Mouse (Mus musculus): Measurements from ENCODE around the gene Nmi. TPM values are rescaled to one million over a fixed set of nuclear protein-coding genes. Genes with fewer than 3 reads are reported as not detected.

Gene Nmi
- total RNA-seq, 2 experiments from 2014 or later: 16.8 to 59.3 TPM

DNA sequence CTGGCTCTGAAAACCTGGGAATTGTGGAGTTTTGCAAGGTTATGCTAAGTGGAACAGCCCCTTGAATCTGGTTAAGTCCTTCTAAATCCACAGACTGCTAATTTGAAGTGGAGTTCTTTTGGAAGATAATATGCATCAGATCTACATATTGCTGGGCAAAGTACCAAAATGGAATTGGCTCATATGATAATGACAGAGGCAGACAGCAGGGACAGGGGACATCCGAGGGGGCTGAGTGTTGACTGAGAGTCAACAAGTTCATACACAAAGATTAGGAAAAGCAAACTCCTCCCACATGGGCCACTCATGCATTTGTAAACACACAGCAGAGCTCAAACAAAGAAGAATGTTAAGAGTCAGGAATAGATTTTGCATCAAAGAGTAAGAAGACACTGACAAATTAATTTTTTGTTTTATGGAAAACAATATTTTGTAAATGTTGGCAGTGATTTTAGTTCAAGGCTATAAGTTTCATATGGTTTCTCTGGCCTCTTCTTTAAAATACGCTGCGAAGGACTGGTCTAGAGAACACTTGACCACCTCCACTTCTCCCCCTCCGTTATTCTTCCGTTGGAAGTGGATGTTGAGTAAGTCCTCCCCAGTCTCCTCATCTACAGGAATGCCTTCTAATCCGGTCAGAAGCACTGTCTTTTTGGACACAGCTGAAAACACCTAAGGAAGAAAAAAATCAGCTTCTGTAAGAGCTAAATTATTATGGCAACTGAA is 25.0 kb downstream of the Nmi start:
- no peak for ATAC-seq (replicated peaks; ENCODE audit: poor library complexity, severe bottlenecking)

DNA sequence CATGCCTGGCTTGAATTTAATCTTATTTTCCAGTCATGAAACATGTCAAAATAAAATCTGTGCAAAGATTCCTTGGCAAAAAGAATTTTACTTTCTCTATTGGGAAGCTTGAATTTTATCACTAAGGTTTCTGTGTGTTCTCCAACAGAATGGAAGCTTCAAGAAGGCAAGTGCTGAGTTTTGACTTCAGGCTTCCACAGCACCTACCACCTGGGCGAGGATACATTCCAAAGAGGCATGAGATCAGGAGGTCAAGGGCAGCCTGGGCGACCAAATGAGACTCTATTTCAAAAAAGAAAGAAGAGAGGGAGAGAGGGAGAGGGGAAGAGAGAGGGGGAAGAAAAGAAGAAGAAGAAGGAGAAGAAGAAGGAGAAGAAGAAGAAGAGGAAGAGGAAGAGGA is 27.5 kb downstream of the Nmi start:
- no peak for ATAC-seq (replicated peaks; ENCODE audit: poor library complexity, severe bottlenecking)

GRCm38 (mm10) chr2:51941832-51942231 is 31.5 kb downstream of the Nmi start:
- no peak for ATAC-seq (replicated peaks; ENCODE audit: poor library complexity, severe bottlenecking)

DNA sequence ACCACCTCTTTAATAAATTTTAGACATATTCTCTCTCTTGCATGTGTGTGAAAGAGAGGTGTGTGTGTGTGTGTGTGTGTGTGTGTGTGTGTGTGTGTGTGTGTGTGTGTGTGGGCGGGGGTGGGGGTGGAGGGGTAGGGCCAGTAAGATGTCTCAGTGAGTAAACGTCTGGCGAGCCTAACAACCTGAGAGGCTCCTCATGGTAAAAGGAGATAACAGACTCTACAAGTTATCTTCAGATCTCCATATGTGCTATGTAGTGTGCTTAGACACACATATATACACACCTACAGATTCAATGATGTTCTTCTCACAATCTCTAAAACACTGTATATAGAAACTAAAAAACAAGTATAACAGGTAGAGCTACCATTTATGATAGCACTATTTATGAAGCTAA is 34.5 kb downstream of the Nmi start:
- no peak for ATAC-seq (replicated peaks; ENCODE audit: poor library complexity, severe bottlenecking)

- no peak for ATAC-seq (replicated peaks; ENCODE audit: poor library complexity, severe bottlenecking)
Observed at GRCm38 (mm10) chr2:51937004-51937403, 36.3 kb downstream of the Nmi start.

- no peak for ATAC-seq (replicated peaks; ENCODE audit: poor library complexity, severe bottlenecking)
Observed at GRCm38 (mm10) chr2:51936585-51936984, 36.7 kb downstream of the Nmi start.

GRCm38 (mm10) chr2:51935921-51936320 is 37.4 kb downstream of the Nmi start:
- ATAC-seq (replicated peaks; ENCODE audit: poor library complexity, severe bottlenecking): no peak

DNA sequence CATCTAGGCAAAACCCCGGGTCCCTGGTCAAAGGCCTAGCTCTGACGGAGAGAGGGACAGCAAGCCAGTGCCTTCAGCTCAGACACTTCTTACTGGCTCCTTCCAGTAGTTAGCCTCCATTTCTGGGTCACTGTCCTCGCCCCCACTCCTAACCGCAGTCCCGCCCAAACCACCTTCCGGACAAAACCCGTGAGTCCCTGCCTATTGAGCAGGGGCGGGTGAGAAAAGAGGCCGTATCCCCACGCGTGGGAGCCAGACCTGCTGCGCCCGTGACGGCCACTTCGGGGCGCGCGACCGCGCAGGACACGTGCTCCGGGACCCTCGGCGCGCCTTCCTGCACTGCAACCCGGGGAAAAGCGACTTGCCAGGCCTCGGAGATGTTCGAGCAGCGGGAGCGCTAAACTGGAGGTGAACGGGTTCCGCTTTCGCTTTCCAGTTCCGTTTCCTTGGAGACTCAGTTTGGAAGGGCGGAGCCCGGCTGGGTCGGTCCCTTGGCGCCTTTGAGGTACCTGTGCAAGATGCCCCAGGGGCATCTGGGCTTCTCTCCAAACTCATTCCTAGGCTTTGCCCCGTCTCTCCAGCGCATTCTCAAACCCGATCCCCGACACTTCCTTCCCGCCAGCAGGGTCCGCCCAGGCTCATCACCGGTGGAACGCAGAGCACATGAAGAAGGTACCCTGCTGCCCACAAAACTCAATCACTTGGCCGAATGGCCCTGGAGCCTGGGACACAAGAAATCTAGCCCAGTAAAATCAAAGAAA is 38.5 kb downstream of the Nmi start, which contains the start of gene Rbm43:
Gene Rbm43 (minus strand): TSS at position 590 of the 761 bp plus-strand sequence.
- peak; percentile 81 for ATAC-seq (replicated peaks; ENCODE audit: poor library complexity, severe bottlenecking)

DNA sequence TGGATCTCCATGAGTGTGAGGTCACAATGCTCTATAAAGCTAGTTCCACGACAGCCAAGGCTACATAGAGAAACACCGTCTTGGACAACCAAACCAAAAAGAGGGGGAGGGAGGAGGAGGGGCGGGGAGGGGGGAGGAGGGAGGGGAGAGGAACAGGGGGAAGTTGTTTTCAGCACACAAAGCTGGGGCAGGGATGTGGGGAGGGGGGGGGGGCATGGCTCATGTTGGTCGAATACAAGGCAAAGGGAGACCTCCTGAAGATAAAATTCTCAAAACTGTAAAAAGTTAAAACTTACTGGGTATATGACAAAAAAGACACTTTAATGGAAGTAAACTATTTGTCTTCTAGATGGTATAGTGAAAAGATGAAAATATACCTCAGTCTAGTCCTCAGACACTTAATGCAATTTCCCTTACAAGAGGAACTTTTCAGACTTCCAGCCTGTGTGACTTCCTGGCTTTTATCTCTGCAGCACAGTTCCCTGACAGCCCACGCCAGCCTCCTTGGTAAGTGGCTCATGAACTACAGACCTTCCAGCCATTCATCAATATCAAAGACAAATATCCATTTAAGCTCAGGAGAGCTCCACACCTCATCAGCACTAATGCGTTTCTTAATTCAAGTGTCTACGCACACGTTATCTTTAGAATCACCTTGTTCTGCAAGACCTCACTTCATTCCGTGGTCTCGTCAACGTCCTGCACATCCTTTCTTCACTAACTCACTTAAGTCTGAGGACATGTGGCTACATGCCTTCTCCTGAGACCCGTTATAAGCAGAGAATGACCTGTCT is 39.8 kb downstream of the Nmi start:
- 0 out of 2 replicates have a peak, but pooled peaks have one; percentile 14 for ATAC-seq (replicated peaks; ENCODE audit: poor library complexity, severe bottlenecking)

DNA sequence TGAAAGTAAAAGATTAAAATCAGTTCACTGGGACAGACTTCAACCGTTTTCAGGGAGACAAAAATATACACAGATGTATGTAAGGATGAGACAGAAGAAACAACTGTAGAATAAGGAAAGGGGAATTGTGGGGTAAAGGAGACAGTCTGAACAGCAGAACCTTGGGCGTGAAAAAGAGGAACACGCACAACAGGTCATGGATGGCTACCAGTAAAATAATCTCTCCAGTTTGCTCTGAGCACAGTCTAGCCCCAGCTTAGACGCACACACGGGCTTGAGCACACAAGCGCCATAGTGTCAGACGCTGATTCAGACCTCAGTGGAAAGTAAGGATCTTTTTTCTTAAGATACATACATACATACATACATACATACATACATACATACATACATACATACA is 42.1 kb downstream of the Nmi start:
- no peak for ATAC-seq (replicated peaks; ENCODE audit: poor library complexity, severe bottlenecking)

- ATAC-seq (replicated peaks; ENCODE audit: poor library complexity, severe bottlenecking): peak; percentile 86
Observed at GRCm38 (mm10) chr2:51914944-51915680, 58.2 kb downstream of the Nmi start.

GRCm38 (mm10) chr2:51914532-51914931 is 58.8 kb downstream of the Nmi start:
- ATAC-seq (replicated peaks; ENCODE audit: poor library complexity, severe bottlenecking): no peak

DNA sequence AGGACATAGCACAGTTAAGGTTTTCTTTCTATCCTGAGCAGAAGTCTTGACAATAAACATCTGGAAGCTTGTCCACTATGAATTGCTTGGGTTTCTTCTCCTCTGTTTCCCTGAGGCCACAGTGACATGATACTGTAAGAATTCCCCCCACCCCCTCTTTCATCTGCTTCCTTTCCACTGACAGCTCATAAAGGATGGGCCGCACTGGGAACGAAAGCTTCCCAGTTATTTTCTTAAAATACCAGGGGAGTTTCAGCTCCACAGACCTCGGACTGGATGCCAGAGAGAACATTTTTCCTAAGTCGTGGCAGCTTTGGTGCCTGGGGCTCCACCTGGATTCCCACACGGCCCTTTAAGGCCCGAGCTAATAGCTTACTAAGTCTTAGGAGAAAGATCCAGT is 60.6 kb downstream of the Nmi start:
- no peak for ATAC-seq (replicated peaks; ENCODE audit: poor library complexity, severe bottlenecking)

GRCm38 (mm10) chr2:51911864-51912263 is 61.4 kb downstream of the Nmi start:
- ATAC-seq (replicated peaks; ENCODE audit: poor library complexity, severe bottlenecking): no peak

GRCm38 (mm10) chr2:51907538-51908110 is 65.7 kb downstream of the Nmi start:
- ATAC-seq (replicated peaks; ENCODE audit: poor library complexity, severe bottlenecking): no peak; the same call in 1 of the 2 replicates

DNA sequence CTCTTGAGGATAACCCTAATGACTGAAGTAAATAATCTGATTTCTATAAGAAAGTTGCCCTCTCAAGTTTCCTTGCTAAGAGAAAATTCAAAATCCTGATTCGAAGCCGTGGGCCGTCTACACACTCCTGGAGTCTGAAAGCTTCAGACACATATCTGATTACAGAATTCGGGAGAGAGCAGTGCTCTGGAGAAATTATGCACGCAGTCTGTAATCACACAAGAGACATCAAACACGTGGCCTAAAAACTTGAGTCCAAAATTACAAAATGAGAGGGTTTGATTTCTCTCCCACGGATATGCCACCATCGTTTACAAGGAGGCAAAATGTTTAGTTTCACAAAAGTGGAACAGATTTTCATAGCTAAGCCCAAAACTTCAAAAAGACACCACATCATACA is 67.7 kb downstream of the Nmi start:
- ATAC-seq (replicated peaks; ENCODE audit: poor library complexity, severe bottlenecking): no peak
